Mouse (Mus musculus): ENCODE results near the gene Hist1h3e. TPM values are rescaled to one million over a fixed set of nuclear protein-coding genes. Genes with fewer than 3 reads are reported as not detected.
"Not testable (repeated sequence)": the region's sequence is repeated elsewhere in the genome, so short reads cannot be mapped to it uniquely, and the experiment has no call there.

Hist1h3e gene
- polyA plus RNA-seq, 1 experiment: 16.6 TPM

DNA sequence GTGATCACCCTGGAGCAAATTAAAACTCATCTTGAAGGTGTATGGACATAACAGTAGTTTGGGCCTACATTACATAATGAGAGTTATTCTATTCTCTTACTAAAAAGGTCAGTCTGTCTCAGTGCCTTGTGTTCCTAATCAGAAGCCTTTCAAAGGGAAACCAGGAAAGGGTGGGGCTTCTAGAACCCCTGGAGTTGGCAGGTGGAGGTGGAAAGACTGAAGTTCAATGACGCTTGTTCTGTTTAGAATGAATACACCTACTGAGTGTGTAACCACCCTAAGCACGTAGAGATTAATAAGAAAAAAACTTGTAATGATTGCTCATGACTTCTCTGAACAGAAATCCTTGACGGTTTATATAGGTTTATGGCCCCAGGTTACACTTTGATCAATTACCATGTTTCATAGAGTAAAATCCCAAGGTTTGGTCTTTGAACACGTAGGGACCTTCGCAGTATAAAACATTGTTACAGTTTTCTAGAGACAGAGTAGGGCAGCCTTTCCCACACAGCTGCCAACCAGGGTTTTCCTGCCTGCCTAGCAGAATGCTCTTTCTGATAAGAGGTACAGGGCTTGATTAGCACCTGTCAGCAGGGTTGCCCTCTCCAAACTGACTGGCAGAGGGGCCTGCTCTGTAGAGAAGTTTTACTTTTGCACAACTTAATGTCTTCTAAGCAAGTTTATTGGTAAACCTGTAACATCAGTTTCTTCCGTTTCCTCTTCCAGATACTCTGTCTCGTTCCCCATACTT, 33.6 kb upstream of the Hist1h3e start:
- peak overlapping the region; percentile 45 for H3K4me3 ChIP-seq (replicated peaks)
- H3K4me1 ChIP-seq (ENCODE audit: control insufficient read depth): peaks cover 72% of the 10 kb centered on the region
- H3K36me3 ChIP-seq (ENCODE audit: control insufficient read depth): peaks cover 9% of the 10 kb centered on the region
- no peaks in the 10 kb centered on the region for H3K27me3 ChIP-seq (ENCODE audit: control insufficient read depth)
- peaks cover 3% of the 10 kb centered on the region; the same call in 1 of the 2 replicates for H3K9me3 ChIP-seq (ENCODE audit: control insufficient read depth, low read length)
- peak; percentile 89 for TF ChIP-seq GATA1 (IDR thresholded peaks at IDR 0.05; ENCODE audit: low read length)
- TF ChIP-seq TAL1 (IDR thresholded peaks at IDR 0.05; ENCODE audit: low read length): peak; percentile 92

DNA sequence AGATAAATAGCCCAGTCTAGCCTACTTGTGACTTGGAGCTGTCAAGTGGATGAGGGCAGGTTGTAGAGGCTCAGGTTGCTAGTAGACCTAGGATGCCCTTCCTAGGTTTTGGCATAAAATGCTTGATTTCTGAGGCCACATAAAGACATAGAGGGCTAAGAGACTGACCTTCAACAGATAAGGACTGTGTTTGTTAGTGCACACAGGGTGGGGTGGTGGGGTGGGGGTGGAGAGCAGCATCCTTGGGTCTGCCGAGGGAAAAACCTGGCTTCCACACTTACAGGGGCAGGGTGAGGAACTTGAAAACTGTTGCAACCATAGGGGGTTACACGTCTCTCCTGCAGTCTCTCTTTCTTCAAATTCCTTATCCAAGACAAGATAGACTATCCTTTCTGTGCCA, 33.0 kb upstream of the Hist1h3e start:
- no peaks in the 10 kb centered on the region for H3K27me3 ChIP-seq (ENCODE audit: control insufficient read depth)
- peaks cover 3% of the 10 kb centered on the region; the same call in 1 of the 2 replicates for H3K9me3 ChIP-seq (ENCODE audit: control insufficient read depth, low read length)
- H3K36me3 ChIP-seq (ENCODE audit: control insufficient read depth): peaks cover 9% of the 10 kb centered on the region
- peak overlapping the region; percentile 45 for H3K4me3 ChIP-seq (replicated peaks)
- peaks cover 72% of the 10 kb centered on the region for H3K4me1 ChIP-seq (ENCODE audit: control insufficient read depth)
- TF ChIP-seq GATA1 (IDR thresholded peaks at IDR 0.05; ENCODE audit: low read length) (no peak), TAL1 (IDR thresholded peaks at IDR 0.05; ENCODE audit: low read length) (no peak)

DNA sequence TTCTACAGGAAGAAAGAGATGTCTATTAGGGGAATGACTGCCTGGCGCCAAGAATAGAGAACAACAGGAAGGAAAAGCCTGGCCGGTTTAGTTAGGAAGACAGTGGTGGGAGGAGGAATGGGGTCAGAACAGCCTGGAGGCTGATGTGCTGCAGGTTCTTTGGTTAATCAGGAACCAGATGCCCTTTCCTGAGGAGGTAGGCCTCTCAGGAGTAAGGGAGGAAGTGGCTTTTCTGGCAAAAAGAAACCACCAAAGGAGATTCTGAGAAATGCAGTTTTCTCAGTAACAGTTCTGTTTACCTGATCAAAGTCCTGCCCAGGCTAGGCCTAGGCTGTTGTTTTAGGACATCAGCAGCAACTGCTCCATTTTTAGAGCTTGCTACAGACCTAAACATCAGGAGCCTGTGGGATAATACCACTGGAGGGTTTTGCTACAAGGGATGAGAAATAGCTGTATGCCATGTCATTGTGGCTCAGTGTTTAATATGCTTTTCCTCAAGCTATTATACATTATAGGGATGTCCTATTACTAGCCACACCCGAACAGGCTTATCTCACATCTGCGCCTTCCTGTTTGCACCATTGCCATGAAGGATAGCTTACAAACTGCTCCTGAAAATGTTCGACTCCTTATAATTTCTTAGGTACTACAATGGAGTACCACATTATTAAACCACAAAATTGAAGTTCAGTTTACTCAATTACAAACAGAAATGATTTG, 31.0 kb upstream of the Hist1h3e start:
- H3K27me3 ChIP-seq (ENCODE audit: control insufficient read depth): no peaks in the 10 kb centered on the region
- H3K36me3 ChIP-seq (ENCODE audit: control insufficient read depth): peaks cover 11% of the 10 kb centered on the region
- H3K4me1 ChIP-seq (ENCODE audit: control insufficient read depth): peaks cover 74% of the 10 kb centered on the region
- no peak overlapping the region for H3K4me3 ChIP-seq (replicated peaks)
- TF ChIP-seq GATA1 (IDR thresholded peaks at IDR 0.05; ENCODE audit: low read length) (peak; percentile 59), TAL1 (IDR thresholded peaks at IDR 0.05; ENCODE audit: low read length) (no peak)
- peaks cover 3% of the 10 kb centered on the region; the same call in 1 of the 2 replicates for H3K9me3 ChIP-seq (ENCODE audit: control insufficient read depth, low read length)

DNA sequence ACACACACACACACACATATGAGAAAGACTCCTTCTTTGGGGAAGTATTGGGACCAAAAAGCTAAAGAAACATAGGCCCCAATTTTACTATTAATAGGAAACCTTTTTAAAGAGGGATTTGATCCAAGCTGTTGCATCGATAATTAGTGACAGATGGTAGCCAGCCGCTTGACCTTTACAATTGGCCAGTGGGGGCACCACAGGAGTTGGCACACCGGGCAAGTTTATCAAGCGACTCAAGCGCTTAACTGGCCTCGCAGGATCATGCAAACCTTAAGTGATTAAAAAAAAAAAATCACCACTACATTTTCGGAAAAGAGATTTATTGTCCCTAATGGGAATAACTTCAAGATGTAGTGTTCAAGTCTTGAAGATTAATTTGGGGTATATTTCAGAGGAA, 30.4 kb upstream of the Hist1h3e start:
- Histone ChIP-seq H3K27me3 (ENCODE audit: control insufficient read depth) (no peaks in the 10 kb centered on the region), H3K4me1 (ENCODE audit: control insufficient read depth) (peaks cover 73% of the 10 kb centered on the region), H3K9me3 (ENCODE audit: control insufficient read depth, low read length) (peaks cover 3% of the 10 kb centered on the region; the same call in 1 of the 2 replicates), H3K4me3 (replicated peaks) (no peak overlapping the region), H3K36me3 (ENCODE audit: control insufficient read depth) (peaks cover 11% of the 10 kb centered on the region)
- TF ChIP-seq GATA1 (IDR thresholded peaks at IDR 0.05; ENCODE audit: low read length): no peak
- no peak for TF ChIP-seq TAL1 (IDR thresholded peaks at IDR 0.05; ENCODE audit: low read length)

DNA sequence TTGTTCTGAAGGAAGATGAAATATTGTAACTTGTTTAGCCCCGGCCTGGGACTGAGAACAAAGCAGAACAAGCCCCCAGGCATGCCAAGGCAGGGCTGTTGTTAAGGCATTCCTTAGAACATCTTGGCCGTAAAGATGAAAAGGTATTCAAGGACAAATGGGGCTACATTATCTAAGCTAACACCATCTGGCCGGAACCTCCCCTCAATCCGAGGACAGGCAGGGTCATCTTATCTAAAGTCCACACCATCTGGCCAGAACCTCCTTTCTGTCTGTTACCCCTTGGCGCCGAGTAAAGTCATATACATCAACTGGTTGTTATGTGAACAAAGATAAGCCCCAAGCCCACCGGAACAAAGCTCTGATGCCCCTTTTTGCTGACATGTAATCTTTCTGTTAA, 29.7 kb upstream of the Hist1h3e start:
- H3K4me1 ChIP-seq (ENCODE audit: control insufficient read depth): peaks cover 69% of the 10 kb centered on the region
- not testable (repeated sequence) for H3K36me3 ChIP-seq (ENCODE audit: control insufficient read depth)

DNA sequence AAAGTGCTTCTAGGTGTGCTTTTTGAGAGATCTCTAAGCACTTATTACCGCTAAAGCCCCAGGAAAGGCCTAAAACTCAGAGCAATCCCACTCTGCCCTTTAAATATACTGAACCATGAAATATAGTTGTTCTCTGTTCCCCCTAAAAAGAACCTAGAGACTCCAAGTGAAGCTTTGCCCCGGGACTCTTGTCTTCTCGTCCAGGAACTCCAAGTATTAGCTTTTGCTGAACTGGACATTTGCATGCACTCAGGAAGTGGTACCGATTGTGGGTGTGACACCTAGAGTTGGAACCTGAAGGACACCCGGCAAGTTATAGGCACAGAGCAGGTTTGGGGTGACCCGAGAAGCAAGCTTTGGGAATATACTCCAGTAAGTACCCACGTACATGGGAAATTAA, 29.0 kb upstream of the Hist1h3e start:
- peaks cover 5% of the 10 kb centered on the region for H3K36me3 ChIP-seq (ENCODE audit: control insufficient read depth)
- H3K4me3 ChIP-seq (replicated peaks): no peak overlapping the region
- peaks cover 3% of the 10 kb centered on the region; the same call in 1 of the 2 replicates for H3K9me3 ChIP-seq (ENCODE audit: control insufficient read depth, low read length)
- TF ChIP-seq GATA1 (IDR thresholded peaks at IDR 0.05; ENCODE audit: low read length): no peak
- TF ChIP-seq TAL1 (IDR thresholded peaks at IDR 0.05; ENCODE audit: low read length): no peak
- peaks cover 69% of the 10 kb centered on the region for H3K4me1 ChIP-seq (ENCODE audit: control insufficient read depth)
- no peaks in the 10 kb centered on the region for H3K27me3 ChIP-seq (ENCODE audit: control insufficient read depth)

More for the DNA sequence above, 29.7 kb upstream of the Hist1h3e start:
- H3K4me3 ChIP-seq (replicated peaks); H3K9me3 ChIP-seq (ENCODE audit: control insufficient read depth, low read length); H3K27me3 ChIP-seq (ENCODE audit: control insufficient read depth): not testable (repeated sequence)

DNA sequence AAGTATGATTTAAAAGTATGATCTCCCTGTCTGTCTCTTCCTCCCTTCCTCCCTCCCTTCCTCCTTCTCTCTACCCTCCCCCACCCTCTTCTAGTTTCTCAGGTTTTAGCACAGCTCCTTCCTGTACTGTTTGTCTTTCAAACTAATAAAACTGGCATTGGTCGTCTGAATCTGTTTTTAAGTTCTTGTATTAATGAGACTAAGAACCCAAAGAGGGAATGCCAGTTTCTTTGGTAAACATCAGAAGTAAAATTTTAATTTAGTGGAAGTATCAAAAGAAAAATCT, 24.7 kb upstream of the Hist1h3e start:
- H3K4me3 ChIP-seq (replicated peaks): peak overlapping the region; percentile 67
- H3K9me3 ChIP-seq (ENCODE audit: control insufficient read depth, low read length): peaks cover 2% of the 10 kb centered on the region; the same call in 1 of the 2 replicates
- peaks cover 58% of the 10 kb centered on the region for H3K4me1 ChIP-seq (ENCODE audit: control insufficient read depth)
- H3K27me3 ChIP-seq (ENCODE audit: control insufficient read depth): no peaks in the 10 kb centered on the region
- H3K36me3 ChIP-seq (ENCODE audit: control insufficient read depth): peaks cover 6% of the 10 kb centered on the region
- no peak for TF ChIP-seq TAL1 (IDR thresholded peaks at IDR 0.05; ENCODE audit: low read length)
- TF ChIP-seq GATA1 (IDR thresholded peaks at IDR 0.05; ENCODE audit: low read length): no peak

DNA sequence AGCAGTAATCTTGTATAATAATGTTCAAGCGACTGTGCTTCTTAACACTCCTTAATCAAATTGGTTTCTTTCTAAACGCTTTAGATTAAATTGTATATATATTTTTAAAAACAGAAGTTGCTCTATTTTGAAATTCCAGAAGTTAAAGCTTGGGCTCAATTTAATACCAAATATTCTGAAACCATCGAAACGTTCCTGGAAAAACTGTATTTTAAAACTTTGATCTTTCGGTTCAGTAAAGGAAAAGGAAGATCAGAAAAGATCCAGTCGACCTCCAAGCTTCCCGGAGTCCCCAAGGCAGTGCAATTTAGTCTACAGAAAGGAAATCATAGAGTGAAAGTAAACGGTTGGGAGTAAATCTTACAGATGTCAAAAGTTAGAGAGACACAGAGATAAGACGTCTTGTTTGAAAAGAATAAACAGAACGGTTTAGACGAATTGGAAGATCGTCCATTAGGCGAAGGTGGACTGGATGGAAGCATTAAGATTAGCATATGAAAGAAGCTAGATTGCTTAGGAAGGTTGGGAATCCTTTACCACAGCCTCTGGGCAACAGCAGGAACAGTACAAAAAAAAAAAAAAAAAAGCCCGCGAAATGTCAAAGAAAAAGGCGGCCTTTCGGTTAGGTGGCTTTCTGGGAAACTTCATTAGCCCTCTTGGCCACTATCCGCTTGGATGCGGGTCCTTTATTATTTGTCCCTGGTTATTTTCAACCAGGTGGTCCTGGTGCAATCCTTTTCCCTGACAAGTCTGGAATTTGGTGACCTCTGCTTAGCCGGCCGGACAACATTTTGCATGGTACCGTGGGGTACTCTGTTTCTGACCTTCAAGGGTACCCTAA, 24.1 kb upstream of the Hist1h3e start:
- no peaks in the 10 kb centered on the region for H3K27me3 ChIP-seq (ENCODE audit: control insufficient read depth)
- peaks cover 61% of the 10 kb centered on the region for H3K4me1 ChIP-seq (ENCODE audit: control insufficient read depth)
- H3K36me3 ChIP-seq (ENCODE audit: control insufficient read depth): peaks cover 4% of the 10 kb centered on the region; the same call in 1 of the 2 replicates
- H3K4me3 ChIP-seq (replicated peaks): peak overlapping the region; percentile 67
- TF ChIP-seq TAL1 (IDR thresholded peaks at IDR 0.05; ENCODE audit: low read length) (no peak), GATA1 (IDR thresholded peaks at IDR 0.05; ENCODE audit: low read length) (no peak)
- no peaks in the 10 kb centered on the region for H3K9me3 ChIP-seq (ENCODE audit: control insufficient read depth, low read length)

DNA sequence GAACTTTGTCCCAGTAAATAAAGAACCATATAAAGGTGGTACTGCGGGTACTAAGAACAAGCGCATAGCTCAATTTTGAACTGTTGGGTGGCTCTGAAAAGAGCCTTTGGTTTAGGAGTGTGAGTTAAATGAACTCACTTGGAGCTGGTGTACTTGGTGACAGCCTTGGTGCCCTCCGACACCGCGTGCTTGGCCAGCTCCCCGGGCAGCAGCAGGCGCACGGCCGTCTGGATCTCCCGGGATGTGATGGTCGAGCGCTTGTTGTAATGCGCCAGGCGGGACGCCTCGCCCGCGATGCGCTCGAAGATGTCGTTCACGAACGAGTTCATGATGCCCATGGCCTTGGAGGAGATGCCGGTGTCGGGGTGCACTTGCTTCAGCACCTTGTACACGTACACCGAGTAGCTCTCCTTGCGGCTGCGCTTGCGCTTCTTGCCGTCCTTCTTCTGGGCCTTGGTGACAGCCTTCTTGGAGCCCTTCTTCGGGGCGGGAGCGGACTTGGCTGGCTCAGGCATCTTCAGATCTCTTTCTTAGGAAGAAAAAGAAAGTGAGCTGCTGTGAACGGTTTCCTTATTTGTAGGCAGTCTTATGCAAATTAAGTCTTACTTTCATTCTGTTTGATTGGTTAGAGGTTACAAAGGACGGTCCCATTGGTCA, 23.4 kb upstream of the Hist1h3e start:
- peak overlapping the region; percentile 67 for H3K4me3 ChIP-seq (replicated peaks)
- H3K4me1 ChIP-seq (ENCODE audit: control insufficient read depth): peaks cover 67% of the 10 kb centered on the region

More for the DNA sequence above, 23.4 kb upstream of the Hist1h3e start:
- H3K27me3 ChIP-seq (ENCODE audit: control insufficient read depth); H3K9me3 ChIP-seq (ENCODE audit: control insufficient read depth, low read length); H3K36me3 ChIP-seq (ENCODE audit: control insufficient read depth): not testable (repeated sequence)
